Mouse (Mus musculus): ENCODE data around the gene Hist1h4d. TPM values are rescaled to one million over a fixed set of nuclear protein-coding genes. Genes with fewer than 3 reads are reported as not detected.
"Not testable (repeated sequence)": the region's sequence is repeated elsewhere in the genome, so short reads cannot be mapped to it uniquely, and the experiment has no call there.

Gene Hist1h4d
- polyA plus RNA-seq, 1 experiment from 2014 or later: 142 TPM

DNA sequence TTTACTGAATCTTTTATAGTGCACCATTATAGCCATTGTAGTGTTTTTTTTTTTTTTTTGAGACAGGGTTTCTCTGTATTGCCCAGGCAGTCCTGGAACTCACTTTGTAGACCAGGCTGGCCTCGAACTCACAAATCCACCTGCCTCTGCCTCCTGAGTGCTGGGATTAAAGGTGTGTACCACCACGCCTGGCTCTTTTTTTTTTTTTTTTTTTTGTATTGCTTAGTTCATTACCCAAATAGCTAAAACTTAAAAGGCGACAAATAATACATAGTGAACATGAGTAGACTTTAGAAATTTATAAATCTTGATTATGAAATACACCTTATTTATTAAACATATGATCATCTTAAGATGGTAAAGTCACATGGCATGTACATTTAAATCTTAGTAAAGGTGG lies 39.9 kb upstream of the Hist1h4d start:
- H3K9me3 ChIP-seq: no peaks in the 10 kb centered on the region
- no peak for ATAC-seq (ENCODE audit: low FRiP score)
- H3K9ac ChIP-seq: no peak overlapping the region
- no peaks in the 10 kb centered on the region for H3K27me3 ChIP-seq
- no peaks in the 10 kb centered on the region for H3K36me3 ChIP-seq (replicated peaks)
- no peak overlapping the region for H3K27ac ChIP-seq
- H3K4me2 ChIP-seq: no peak overlapping the region
- H3K4me3 ChIP-seq (replicated peaks): no peak overlapping the region
- 83% methylated on average over 3 of the region's 3 CpGs for WGBS
- H3K4me1 ChIP-seq: peaks cover 19% of the 10 kb centered on the region; the same call in 1 of the 2 replicates

DNA sequence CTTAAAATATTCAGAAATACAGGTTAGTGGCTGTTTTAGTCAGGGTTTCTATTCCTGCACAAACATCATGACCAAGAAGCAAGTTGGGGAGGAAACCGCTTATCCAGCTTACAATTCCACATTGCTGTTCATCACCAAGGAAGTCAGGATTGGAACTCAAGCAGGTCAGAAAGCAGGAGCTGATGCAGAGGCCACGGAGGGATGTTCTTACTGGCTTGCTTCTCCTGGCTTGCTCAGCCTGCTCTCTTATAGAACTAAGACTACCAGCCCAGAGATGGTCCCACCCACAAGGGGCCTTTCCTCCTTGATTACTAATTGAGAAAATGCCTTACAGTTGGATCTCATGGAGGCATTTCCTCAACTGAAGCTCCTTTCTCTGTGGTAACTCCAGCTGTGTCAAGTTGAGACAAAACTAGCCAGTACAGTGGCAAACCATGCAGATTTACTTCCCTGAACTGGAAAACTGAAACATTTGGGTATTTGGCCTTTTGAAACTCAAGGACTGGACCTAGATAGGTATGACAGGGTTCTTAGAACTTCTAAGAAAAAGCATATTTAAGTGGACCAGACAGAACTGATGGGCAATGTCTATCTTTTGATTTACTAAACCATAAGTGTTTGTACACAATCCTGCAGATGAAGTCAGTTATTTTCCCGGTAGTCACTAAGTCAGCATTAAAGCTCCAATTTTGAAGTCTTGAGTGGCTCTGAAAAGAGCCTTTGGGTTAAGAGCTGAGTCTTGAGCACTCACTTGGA lies 39.0 kb upstream of the Hist1h4d start:
- H3K27ac ChIP-seq: peak overlapping the region; percentile 91
- H3K4me3 ChIP-seq (replicated peaks): peak overlapping the region; percentile 45
- not testable (repeated sequence) for H3K36me3 ChIP-seq (replicated peaks); ATAC-seq (ENCODE audit: low FRiP score); H3K9me3 ChIP-seq; H3K27me3 ChIP-seq
- H3K9ac ChIP-seq: peak overlapping the region; percentile 61
- peaks cover 12% of the 10 kb centered on the region; the same call in 1 of the 2 replicates for H3K4me1 ChIP-seq
- 5% methylated on average over 3 of the region's 3 CpGs for WGBS
- H3K4me2 ChIP-seq: peak overlapping the region; percentile 62

GRCm38 (mm10) chr13:23542999-23543607 lies 38.3 kb upstream of the Hist1h4d start, which contains the start of gene Hist1h2bh:
Hist1h2bh (minus strand) TSS chr13:23543392.
- H3K27ac ChIP-seq: peak within 1 kb of the TSS; percentile 92
- not testable (repeated sequence) for H3K9me3 ChIP-seq; H3K27me3 ChIP-seq; H3K36me3 ChIP-seq (replicated peaks)
- H3K4me2 ChIP-seq: peak within 1 kb of the TSS; percentile 62
- peak within 1 kb of the TSS; percentile 47 for H3K4me3 ChIP-seq (replicated peaks)
- peak within 1 kb of the TSS; percentile 61 for H3K9ac ChIP-seq
- H3K4me1 ChIP-seq: peaks cover 10% of the 10 kb centered on the region; the same call in 1 of the 2 replicates
- peak; percentile 92 for ATAC-seq (ENCODE audit: low FRiP score)
- WGBS: under 1% methylated on average over 42 of the region's 42 CpGs

DNA sequence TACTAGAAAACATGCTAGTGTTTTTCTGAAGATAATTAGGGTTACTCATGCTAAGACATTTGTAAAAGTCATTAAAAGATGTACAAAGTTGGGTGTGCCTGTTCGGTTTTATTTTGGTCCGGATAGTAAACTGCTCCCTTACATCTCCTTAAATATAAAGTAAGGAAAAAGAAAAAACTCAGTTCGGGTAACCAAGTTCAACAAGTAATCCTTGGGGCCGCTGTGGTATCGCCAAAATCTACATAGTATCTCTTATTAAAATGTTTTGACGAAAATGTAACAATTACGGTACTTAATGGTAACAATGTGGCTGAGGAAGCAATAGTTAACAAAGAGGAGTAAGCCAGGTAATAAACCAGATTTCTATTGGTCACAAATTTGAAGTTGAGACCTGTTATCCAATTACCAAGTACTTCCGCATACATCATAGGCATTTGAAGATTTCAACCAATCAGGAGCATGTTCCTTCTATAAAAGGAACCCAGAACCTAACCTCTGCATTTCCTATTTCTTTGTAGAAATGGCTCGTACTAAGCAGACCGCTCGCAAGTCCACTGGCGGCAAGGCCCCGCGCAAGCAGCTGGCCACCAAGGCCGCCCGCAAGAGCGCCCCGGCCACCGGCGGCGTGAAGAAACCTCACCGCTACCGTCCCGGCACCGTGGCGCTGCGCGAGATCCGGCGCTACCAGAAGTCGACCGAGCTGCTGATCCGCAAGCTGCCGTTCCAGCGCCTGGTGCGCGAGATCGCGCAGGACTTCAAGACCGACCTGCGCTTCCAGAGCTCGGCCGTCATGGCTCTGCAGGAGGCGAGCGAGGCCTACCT lies 37.2 kb upstream of the Hist1h4d start, which contains the start of gene Hist1h3f:
TSS of gene Hist1h3f (plus strand) at position 88 of the 822 bp plus-strand sequence.
- Histone ChIP-seq H3K9me3 (no peaks in the 10 kb centered on the region), H3K27ac (peak within 1 kb of the TSS; percentile 94), H3K4me2 (peak within 1 kb of the TSS; percentile 62), H3K36me3 (replicated peaks) (no peaks in the 10 kb centered on the region), H3K4me1 (peaks cover 10% of the 10 kb centered on the region; the same call in 1 of the 2 replicates), H3K4me3 (replicated peaks) (peak within 1 kb of the TSS; percentile 47), H3K27me3 (no peaks in the 10 kb centered on the region), H3K9ac (peak within 1 kb of the TSS; percentile 61)
- WGBS: under 1% methylated on average over 25 of the region's 45 CpGs
- ATAC-seq (ENCODE audit: low FRiP score): peak; percentile 95

GRCm38 (mm10) chr13:23544787-23545120 lies 36.6 kb upstream of the Hist1h4d start:
- H3K27ac ChIP-seq: peak overlapping the region; percentile 94
- 1% methylated on average over 13 of the region's 14 CpGs for WGBS
- H3K9me3 ChIP-seq; H3K36me3 ChIP-seq (replicated peaks); H3K27me3 ChIP-seq: not testable (repeated sequence)
- peak overlapping the region; percentile 62 for H3K4me2 ChIP-seq
- peak overlapping the region; percentile 47 for H3K4me3 ChIP-seq (replicated peaks)
- ATAC-seq (ENCODE audit: low FRiP score): peak; percentile 1; the same call in 1 of the 2 replicates
- peak overlapping the region; percentile 57; the same call in 1 of the 2 replicates for H3K9ac ChIP-seq
- peaks cover 10% of the 10 kb centered on the region; the same call in 1 of the 2 replicates for H3K4me1 ChIP-seq

DNA sequence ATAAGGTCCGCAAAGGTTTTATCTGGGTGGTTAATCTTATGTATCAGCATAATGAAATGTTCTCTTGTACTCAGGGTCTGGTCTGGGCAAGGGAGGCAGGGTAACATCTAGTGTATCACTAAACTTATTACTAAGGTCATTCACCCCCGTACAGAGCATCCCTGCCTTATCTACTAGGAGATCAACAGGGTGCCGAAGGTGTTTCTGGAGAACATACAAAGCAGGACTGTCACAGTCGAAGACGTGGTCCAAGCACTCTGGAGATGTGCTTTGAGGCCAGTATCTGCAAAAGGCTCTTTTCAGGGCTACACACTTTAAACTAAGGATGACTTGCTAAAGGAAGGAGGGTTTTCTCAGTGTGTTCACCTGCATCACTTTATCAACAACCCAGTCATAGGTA lies 34.7 kb upstream of the Hist1h4d start:
- no peak overlapping the region for H3K9ac ChIP-seq
- no peak overlapping the region for H3K4me3 ChIP-seq (replicated peaks)
- peaks cover 17% of the 10 kb centered on the region for H3K4me1 ChIP-seq
- H3K36me3 ChIP-seq (replicated peaks): no peaks in the 10 kb centered on the region
- WGBS: 81% methylated on average over 5 of the region's 5 CpGs
- H3K27ac ChIP-seq: peak overlapping the region; percentile 14
- no peaks in the 10 kb centered on the region for H3K9me3 ChIP-seq
- no peak overlapping the region for H3K4me2 ChIP-seq
- H3K27me3 ChIP-seq: no peaks in the 10 kb centered on the region
- no peak for ATAC-seq (ENCODE audit: low FRiP score)

GRCm38 (mm10) chr13:23550761-23551145 lies 30.6 kb upstream of the Hist1h4d start:
- H3K27ac ChIP-seq: peak overlapping the region; percentile 94
- peak overlapping the region; percentile 45 for H3K4me3 ChIP-seq (replicated peaks)
- peaks cover 18% of the 10 kb centered on the region; the same call in 1 of the 2 replicates for H3K4me1 ChIP-seq
- peak overlapping the region; percentile 67 for H3K9ac ChIP-seq
- ATAC-seq (ENCODE audit: low FRiP score): no peak
- WGBS: 7% methylated on average over 3 of the region's 3 CpGs
- peak overlapping the region; percentile 58 for H3K4me2 ChIP-seq
- no peaks in the 10 kb centered on the region for H3K9me3 ChIP-seq
- no peaks in the 10 kb centered on the region for H3K36me3 ChIP-seq (replicated peaks)
- H3K27me3 ChIP-seq: no peaks in the 10 kb centered on the region

DNA sequence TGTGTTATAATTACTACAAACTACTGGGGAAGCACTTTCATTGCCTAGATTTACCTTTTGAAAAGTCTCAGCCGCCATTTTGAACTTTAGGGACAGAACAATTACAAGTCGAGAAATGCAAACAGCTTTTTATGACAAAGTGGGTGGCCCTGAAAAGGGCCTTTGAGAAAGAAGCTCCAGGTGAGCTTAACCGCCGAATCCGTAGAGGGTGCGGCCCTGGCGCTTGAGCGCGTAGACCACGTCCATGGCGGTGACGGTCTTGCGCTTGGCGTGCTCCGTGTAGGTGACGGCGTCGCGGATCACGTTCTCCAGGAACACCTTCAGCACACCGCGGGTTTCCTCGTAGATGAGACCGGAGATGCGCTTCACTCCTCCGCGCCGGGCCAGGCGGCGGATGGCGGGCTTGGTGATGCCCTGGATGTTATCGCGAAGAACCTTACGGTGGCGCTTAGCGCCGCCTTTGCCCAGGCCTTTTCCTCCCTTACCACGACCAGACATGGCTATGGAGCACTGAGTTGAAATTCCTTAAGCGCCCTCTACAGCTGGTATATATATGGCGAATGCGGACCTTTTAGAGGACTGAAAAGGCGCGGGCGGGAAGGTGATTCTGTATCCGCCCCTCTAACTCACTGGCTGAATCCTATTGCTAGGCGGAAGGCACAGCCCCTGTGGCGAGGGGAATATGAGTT lies 30.1 kb upstream of the Hist1h4d start, which contains the start of gene Hist1h4f:
TSS of gene Hist1h4f (minus strand) at position 503 of the 689 bp plus-strand sequence.
- not testable (repeated sequence) for H3K9me3 ChIP-seq
- under 1% methylated on average over 47 of the region's 47 CpGs for WGBS

GRCm38 (mm10) chr13:23551931-23552914 lies 29.2 kb upstream of the Hist1h4d start:
- Histone ChIP-seq H3K4me1 (peaks cover 23% of the 10 kb centered on the region), H3K4me3 (replicated peaks) (peak overlapping the region; percentile 45), H3K27me3 (no peaks in the 10 kb centered on the region), H3K36me3 (replicated peaks) (no peaks in the 10 kb centered on the region), H3K9ac (0 out of 2 replicates have a peak overlapping the region, but pooled peaks have one; percentile 67), H3K27ac (peak overlapping the region; percentile 94), H3K4me2 (peak overlapping the region; percentile 58), H3K9me3 (no peaks in the 10 kb centered on the region)
- no peak for ATAC-seq (ENCODE audit: low FRiP score)
- 46% methylated on average over 8 of the region's 8 CpGs for WGBS

More for the DNA sequence above, 30.1 kb upstream of the Hist1h4d start, which contains the start of gene Hist1h4f:
- Histone ChIP-seq H3K9ac (peak within 1 kb of the TSS; percentile 67), H3K4me2 (peak within 1 kb of the TSS; percentile 58), H3K4me1 (peaks cover 18% of the 10 kb centered on the region), H3K27ac (peak within 1 kb of the TSS; percentile 94), H3K4me3 (replicated peaks) (peak within 1 kb of the TSS; percentile 45)
- peak; percentile 84 for ATAC-seq (ENCODE audit: low FRiP score)
- H3K36me3 ChIP-seq (replicated peaks); H3K27me3 ChIP-seq: not testable (repeated sequence)

- no peak for ATAC-seq (ENCODE audit: low FRiP score)
- no peaks in the 10 kb centered on the region for H3K27me3 ChIP-seq
- H3K36me3 ChIP-seq (replicated peaks): no peaks in the 10 kb centered on the region
- peak within 1 kb of the TSS; percentile 99 for H3K27ac ChIP-seq
- no peak within 1 kb of the TSS for H3K4me3 ChIP-seq (replicated peaks)
- H3K9ac ChIP-seq: no peak within 1 kb of the TSS
- H3K4me2 ChIP-seq: peak within 1 kb of the TSS; percentile 93
- H3K4me1 ChIP-seq: peaks cover 23% of the 10 kb centered on the region
- H3K9me3 ChIP-seq: no peaks in the 10 kb centered on the region
Observed at GRCm38 (mm10) chr13:23552962-23553361, 28.4 kb upstream of the Hist1h4d start, which contains the start of gene Hist1h1d. Hist1h1d (plus strand) TSS chr13:23553262.
